Mouse (Mus musculus) ES-E14 (cell line): ENCODE measurements around the gene Zfp882. TPM values are rescaled to one million over a fixed set of nuclear protein-coding genes. Genes with fewer than 3 reads are reported as not detected.
"Not testable (repeated sequence)": the region's sequence is repeated elsewhere in the genome, so short reads cannot be mapped to it uniquely, and the experiment has no call there.

ENCODE experiments used
- DNase-seq: peaks from one replicate; pipeline ENCODE4 v3.0.0-alpha.2; 2013; ENCODE audit warnings: low read depth, low spot score
- H3K27ac ChIP-seq: 2 replicates; pipeline ENCODE4 v1.5.1; 2012; ENCODE audit warnings: low read depth, mild to moderate bottlenecking, low read length, moderate library complexity, mixed read lengths; ENCODE audit not compliant: poor library complexity, insufficient read depth, severe bottlenecking
- H3K36me3 ChIP-seq: 2 replicates; pipeline ENCODE4 v1.6.1; 2012; ENCODE audit warnings: mild to moderate bottlenecking, low read length, moderate library complexity, mixed read lengths; ENCODE audit not compliant: control insufficient read depth, poor library complexity, insufficient read depth, severe bottlenecking
- H3K4me1 ChIP-seq, 2 experiments: fragments of 150-350 bp in 1 of 2; sonication (generic) in 1 of 2; 2 replicates each; pipeline ENCODE4 v1.6.1; 2012; ENCODE audit warnings: low read length in 2 of 2, mild to moderate bottlenecking in 1 of 2, mixed read lengths in 1 of 2; ENCODE audit not compliant: control insufficient read depth in 2 of 2, insufficient read depth in 2 of 2, poor library complexity in 1 of 2
- H3K4me3 ChIP-seq, 2 experiments: fragments of 150-350 bp in 1 of 2; sonication (generic) in 1 of 2; 2 replicates each; pipeline ENCODE4 v1.5.1; 2012; ENCODE audit warnings: low read length in 2 of 2, low read depth in 1 of 2, mild to moderate bottlenecking in 1 of 2, mixed read lengths in 1 of 2; ENCODE audit not compliant: insufficient read depth in 1 of 2, poor library complexity in 1 of 2, severe bottlenecking in 1 of 2
- H3K9ac ChIP-seq: 2 replicates; pipeline ENCODE4 v1.6.1; 2012; ENCODE audit warnings: low read depth, mild to moderate bottlenecking, low read length, mixed read lengths; ENCODE audit not compliant: poor library complexity, insufficient read depth, severe bottlenecking
- H3K9me3 ChIP-seq: fragments of 150-350 bp; sonication (generic); 2 replicates; pipeline ENCODE4 v1.6.1; 2012; ENCODE audit warnings: low read depth, mild to moderate bottlenecking, low read length; ENCODE audit not compliant: control insufficient read depth, insufficient read depth
- CHD2 ChIP-seq: IDR thresholded peaks from 2 replicates; pipeline ENCODE4 v1.6.1; 2014; ENCODE audit warnings: mild to moderate bottlenecking, low read depth, low read length, inconsistent platforms
- HCFC1 ChIP-seq: IDR thresholded peaks from 2 replicates; pipeline ENCODE4 v1.6.1; 2012; ENCODE audit warnings: low read length, inconsistent platforms, borderline replicate concordance; ENCODE audit not compliant: insufficient read depth
- MAFK ChIP-seq: IDR thresholded peaks from 2 replicates; pipeline ENCODE4 v1.6.1; 2014; ENCODE audit warnings: mild to moderate bottlenecking, low read depth, low read length, inconsistent platforms; ENCODE audit not compliant: insufficient read depth
- ZC3H11A ChIP-seq: IDR thresholded peaks from 2 replicates; pipeline ENCODE4 v1.6.1; 2012; ENCODE audit warnings: low read depth, mild to moderate bottlenecking, inconsistent platforms, low read length, borderline replicate concordance
- ZNF384 ChIP-seq: IDR thresholded peaks from 2 replicates; pipeline ENCODE4 v1.6.1; 2012; ENCODE audit warnings: low read depth, low read length, inconsistent platforms
- in situ Hi-C, 2 experiments: fragments of 600-800 bp; cut with MboI; formaldehyde crosslinking; loops; one replicate each; pipeline ENCODE4 v1.15.1; 2025; ENCODE audit warnings: low sequenced_read_pairs in 2 of 2, inconsistent platforms in 1 of 2; ENCODE audit not compliant: unreplicated experiment in 2 of 2
- total RNA-seq: library from RNA; depleted of rRNA; stranded (reverse); fragments of 300-350 nt; gene quantifications from 2 replicates; pipeline ENCODE4 v1.2.3, GENCODE M21; 2012

Zfp882 gene
- total RNA-seq, 1 experiment, result 6.7 TPM

GRCm38 (mm10) chr8:71925791-71926190 is 17.4 kb downstream of the Zfp882 start:
- in situ Hi-C loops, result no loop called here
- peaks cover 9% of the 10 kb centered on the region for H3K36me3 ChIP-seq
- H3K27ac ChIP-seq, result no peak overlapping the region
- no peak overlapping the region for H3K9ac ChIP-seq
- H3K4me1 ChIP-seq, result no peaks in the 10 kb centered on the region; a peak in 1 of 4 replicates
- DNase-seq, result no peak
- H3K9me3 ChIP-seq, result no peaks in the 10 kb centered on the region
- H3K4me3 ChIP-seq, result no peak overlapping the region
- TF ChIP-seq MAFK, result no peak
- no peak for TF ChIP-seq ZC3H11A
- no peak for TF ChIP-seq HCFC1
- no peak for TF ChIP-seq CHD2
- TF ChIP-seq ZNF384, result no peak

- H3K27ac ChIP-seq, result no peak overlapping the region
- no peak for DNase-seq
- no peaks in the 10 kb centered on the region for H3K9me3 ChIP-seq
- in situ Hi-C loops, result no loop called here
- H3K36me3 ChIP-seq, result peaks cover 9% of the 10 kb centered on the region
- TF ChIP-seq CHD2, result no peak
- TF ChIP-seq MAFK, result no peak
- no peak for TF ChIP-seq HCFC1
- TF ChIP-seq ZC3H11A, result no peak
- no peak for TF ChIP-seq ZNF384
- H3K9ac ChIP-seq, result no peak overlapping the region
- H3K4me3 ChIP-seq, result no peak overlapping the region
- no peaks in the 10 kb centered on the region; a peak in 1 of 4 replicates for H3K4me1 ChIP-seq
Observed at GRCm38 (mm10) chr8:71926551-71926950, 18.1 kb downstream of the Zfp882 start.

GRCm38 (mm10) chr8:71927779-71928178 is 19.4 kb downstream of the Zfp882 start:
- no peak for DNase-seq
- no peak overlapping the region for H3K9ac ChIP-seq
- peaks cover 9% of the 10 kb centered on the region for H3K36me3 ChIP-seq
- H3K4me3 ChIP-seq, result no peak overlapping the region
- no peak overlapping the region for H3K27ac ChIP-seq
- in situ Hi-C loops, result no loop called here
- no peaks in the 10 kb centered on the region; a peak in 1 of 4 replicates for H3K4me1 ChIP-seq
- no peaks in the 10 kb centered on the region for H3K9me3 ChIP-seq
- no peak for TF ChIP-seq ZNF384
- no peak for TF ChIP-seq HCFC1
- no peak for TF ChIP-seq MAFK
- TF ChIP-seq CHD2, result no peak
- TF ChIP-seq ZC3H11A, result no peak

GRCm38 (mm10) chr8:71938037-71938436 is 29.6 kb downstream of the Zfp882 start:
- H3K36me3 ChIP-seq, DNase-seq, H3K4me1 ChIP-seq, in situ Hi-C loops, H3K4me3 ChIP-seq, H3K9me3 ChIP-seq, H3K27ac ChIP-seq, H3K9ac ChIP-seq: not testable (repeated sequence)

GRCm38 (mm10) chr8:71940293-71941208 is 32.1 kb downstream of the Zfp882 start:
- no peak overlapping the region for H3K27ac ChIP-seq
- in situ Hi-C loops, result no loop called here
- H3K4me1 ChIP-seq, result no peaks in the 10 kb centered on the region

More at GRCm38 (mm10) chr8:71940293-71941208, 32.1 kb downstream of the Zfp882 start:
- Histone ChIP-seq H3K9ac (no peak overlapping the region), H3K4me3 (no peak overlapping the region), H3K36me3 (no peaks in the 10 kb centered on the region), H3K9me3 (peaks cover 2% of the 10 kb centered on the region; the same call in 1 of the 2 replicates)
- TF ChIP-seq ZC3H11A (no peak), HCFC1 (no peak), MAFK (no peak)
- no peak for DNase-seq
